Mouse (Mus musculus) liver, embryonic 14.5 days (tissue): ENCODE measurements around the gene Veph1. TPM values are rescaled to one million over a fixed set of nuclear protein-coding genes. Genes with fewer than 3 reads are reported as not detected.

Source experiments
- ATAC-seq: fragments of 200-750 bp; cut with Nextera tagmentation; 2 replicates; pipeline ENCODE4 v1.8.0; 2017; ENCODE audit warnings: moderate number of reproducible peaks, mild to moderate bottlenecking, moderate library complexity; ENCODE audit not compliant: insufficient read depth
- DNase-seq, 3 experiments: peaks; one replicate each; pipeline ENCODE4 v3.0.0-alpha.2; 2012 to 2013; ENCODE audit warnings: low read depth in 3 of 3, low spot score in 3 of 3
- H3K27ac ChIP-seq: fragments of 300-500 bp; sonication (generic); 2 replicates; pipeline ENCODE4 v1.5.1; 2014; ENCODE audit warnings: moderate library complexity, mild to moderate bottlenecking, control low read depth, inconsistent platforms
- H3K27me3 ChIP-seq: fragments of 300-500 bp; sonication (generic); 2 replicates; pipeline ENCODE4 v1.6.1; 2014; ENCODE audit warnings: mild to moderate bottlenecking, low read length, moderate library complexity; ENCODE audit not compliant: control insufficient read depth, insufficient read depth
- H3K36me3 ChIP-seq: fragments of 300-500 bp; sonication (generic); replicated peaks from 2 replicates; pipeline ENCODE4 v1.6.1; 2014; ENCODE audit warnings: low read depth; ENCODE audit not compliant: control insufficient read depth, insufficient read depth
- H3K4me1 ChIP-seq, 2 experiments: fragments of 200-500 bp in 1 of 2; fragments of 300-500 bp in 1 of 2; sonication (generic) in 1 of 2; replicated peaks; 2 replicates each; pipeline ENCODE4 v1.6.1; 2012 to 2014; ENCODE audit warnings: antibody characterized with exemption in 1 of 2, inconsistent platforms in 1 of 2, low read length in 1 of 2; ENCODE audit not compliant: control insufficient read depth in 2 of 2, insufficient read depth in 2 of 2
- H3K4me2 ChIP-seq: fragments of 300-500 bp; sonication (generic); 2 replicates; pipeline ENCODE4 v1.6.1; 2014; ENCODE audit warnings: low read depth, mild to moderate bottlenecking, control low read depth, moderate library complexity
- H3K4me3 ChIP-seq, 2 experiments: fragments of 200-500 bp in 1 of 2; fragments of 300-500 bp in 1 of 2; sonication (generic) in 1 of 2; 2 replicates each; pipeline ENCODE4 v1.5.1; 2012 to 2014; ENCODE audit warnings: low read depth in 2 of 2, low read length in 2 of 2, mild to moderate bottlenecking in 2 of 2, control low read depth in 1 of 2, inconsistent platforms in 1 of 2, moderate library complexity in 1 of 2; ENCODE audit not compliant: insufficient read depth in 1 of 2
- H3K9ac ChIP-seq: fragments of 300-500 bp; sonication (generic); replicated peaks from 2 replicates; pipeline ENCODE4 v1.6.1; 2014; ENCODE audit warnings: mild to moderate bottlenecking, control low read depth, moderate library complexity
- H3K9me3 ChIP-seq: fragments of 300-500 bp; sonication (generic); 2 replicates; pipeline ENCODE4 v1.6.1; 2016; ENCODE audit warnings: low read length, mixed read lengths; ENCODE audit not compliant: control insufficient read depth
- CTCF ChIP-seq: IDR thresholded peaks from 2 replicates; pipeline ENCODE4 v1.5.1; 2016; ENCODE audit warnings: antibody characterized with exemption, low read depth, control low read depth
- EP300 ChIP-seq: IDR thresholded peaks from 2 replicates; pipeline ENCODE4 v1.6.1; 2016; ENCODE audit warnings: antibody characterized with exemption, low read depth
- WGBS: fragments of 180-500 bp; shearing (Covaris S2); extraction: QIAGEN DNeasy Blood & Tissue Kit; methylation state at CpG from one replicate; pipeline ENCODE4 v1.1.7; 2014; ENCODE audit not compliant: insufficient replicate concordance; 5-methylcytosine and 5-hydroxymethylcytosine counted together
- polyA plus RNA-seq, 2 experiments: library from polyadenylated mRNA; depleted of rRNA in 1 of 2; stranded (reverse) in 1 of 2; unstranded in 1 of 2; fragments of >200 nt; fragmentation: Nextera tagmentation in 1 of 2; extraction: Ambion mirVana in 1 of 2; gene quantifications; 2 replicates each; pipeline versions ENCODE4 v1.2.1 to v1.2.3; 2012 to 2014

Gene Veph1
- polyA plus RNA-seq, 2 experiments, result 0.01 to 0.06 TPM

DNA sequence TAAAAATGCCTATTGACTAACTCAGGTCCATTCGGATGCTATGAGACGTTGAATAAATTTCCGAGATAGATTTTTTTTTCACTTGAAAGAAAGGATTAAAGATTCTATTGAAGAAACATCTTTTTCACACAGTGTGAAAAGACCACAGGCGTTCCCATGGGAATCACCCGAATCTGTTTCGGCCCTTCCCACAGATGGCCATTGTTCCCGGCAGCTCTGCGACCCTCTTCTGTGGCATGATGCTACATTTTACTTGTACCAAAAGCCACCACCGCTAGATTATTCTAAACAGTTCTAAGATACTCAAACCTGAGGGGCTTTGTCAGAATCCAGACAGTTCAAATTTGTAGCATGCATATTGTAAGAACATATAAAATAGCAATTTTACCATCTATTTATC is 1.4 kb downstream of the Veph1 start:
- Histone ChIP-seq H3K9me3 (no peaks in the 10 kb centered on the region), H3K4me3 (no peak overlapping the region), H3K9ac (no peak overlapping the region), H3K4me2 (no peak overlapping the region), H3K4me1 (no peaks in the 10 kb centered on the region), H3K27me3 (no peaks in the 10 kb centered on the region), H3K36me3 (no peaks in the 10 kb centered on the region), H3K27ac (no peak overlapping the region)
- 80% methylated on average over 9 of the region's 9 CpGs for WGBS
- DNase-seq (no peak), ATAC-seq (no peak)
- TF ChIP-seq CTCF, result no peak
- TF ChIP-seq EP300, result no peak

DNA sequence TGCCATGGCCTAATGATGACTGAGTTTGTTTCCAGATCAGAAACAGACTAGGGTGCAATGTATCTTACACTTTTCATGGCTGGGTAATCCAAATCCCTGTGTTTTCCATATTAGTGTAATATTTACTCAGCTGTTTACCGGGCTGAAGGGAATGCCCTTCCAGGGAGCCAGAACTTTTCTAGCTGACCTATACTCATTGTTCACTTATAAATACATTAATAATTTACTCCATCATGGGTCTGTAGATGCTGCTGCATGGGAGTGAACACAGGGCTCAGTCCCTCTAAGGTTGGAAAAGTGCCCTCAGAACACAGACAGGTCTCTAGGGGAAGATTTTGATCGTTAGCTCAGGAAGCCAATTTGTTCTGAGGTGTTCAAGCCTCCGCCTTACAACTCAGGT is 1.9 kb downstream of the Veph1 start:
- Histone ChIP-seq H3K27ac (no peak overlapping the region), H3K9me3 (no peaks in the 10 kb centered on the region), H3K36me3 (no peaks in the 10 kb centered on the region), H3K27me3 (no peaks in the 10 kb centered on the region), H3K4me2 (no peak overlapping the region), H3K4me1 (no peaks in the 10 kb centered on the region), H3K4me3 (no peak overlapping the region), H3K9ac (no peak overlapping the region)
- DNase-seq, result no peak
- TF ChIP-seq CTCF (no peak), EP300 (no peak)
- WGBS, result 69% methylated on average over 3 of the region's 3 CpGs
- no peak for ATAC-seq

DNA sequence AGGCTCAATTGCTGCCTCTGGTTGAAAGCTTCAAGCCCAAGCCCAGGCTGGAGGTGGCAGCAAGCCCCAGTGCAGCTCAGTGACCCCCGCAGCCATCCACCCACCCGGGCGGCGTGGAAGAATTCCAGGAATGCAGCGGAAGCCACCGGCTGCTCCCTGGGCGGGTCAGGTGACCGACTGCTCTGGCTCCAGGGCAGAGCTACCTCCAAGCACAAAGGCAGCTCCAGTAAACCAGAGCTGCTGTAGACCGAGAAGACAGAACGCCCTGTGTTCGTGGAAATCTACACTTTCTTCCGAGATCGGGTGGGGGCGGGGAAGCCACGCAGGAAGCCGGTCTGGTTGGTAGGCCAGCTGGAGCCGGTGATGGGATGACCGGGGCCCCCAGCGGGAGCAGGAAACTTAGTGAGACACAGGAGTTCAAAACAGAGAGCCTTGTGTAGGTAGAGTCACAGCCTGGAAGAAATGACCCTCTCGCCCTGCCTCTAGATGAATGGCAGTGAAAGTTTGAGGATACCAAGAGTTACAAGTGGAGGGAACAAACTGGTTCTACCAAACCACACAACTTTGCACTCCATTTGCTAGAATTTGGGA is 4.2 kb downstream of the Veph1 start:
- H3K27ac ChIP-seq, result no peak overlapping the region
- H3K36me3 ChIP-seq, result no peaks in the 10 kb centered on the region
- H3K4me2 ChIP-seq, result peak overlapping the region; percentile 26; the same call in 1 of the 2 replicates
- DNase-seq (no peak), ATAC-seq (no peak)
- no peak overlapping the region for H3K9ac ChIP-seq
- TF ChIP-seq CTCF (no peak), EP300 (no peak)
- H3K9me3 ChIP-seq, result no peaks in the 10 kb centered on the region
- H3K4me1 ChIP-seq, result no peaks in the 10 kb centered on the region
- H3K4me3 ChIP-seq, result peak overlapping the region in 1 of 2 experiments; percentile 25; a peak in 2 of 4 replicates
- WGBS, result 13% methylated on average over 20 of the region's 20 CpGs
- H3K27me3 ChIP-seq, result no peaks in the 10 kb centered on the region

DNA sequence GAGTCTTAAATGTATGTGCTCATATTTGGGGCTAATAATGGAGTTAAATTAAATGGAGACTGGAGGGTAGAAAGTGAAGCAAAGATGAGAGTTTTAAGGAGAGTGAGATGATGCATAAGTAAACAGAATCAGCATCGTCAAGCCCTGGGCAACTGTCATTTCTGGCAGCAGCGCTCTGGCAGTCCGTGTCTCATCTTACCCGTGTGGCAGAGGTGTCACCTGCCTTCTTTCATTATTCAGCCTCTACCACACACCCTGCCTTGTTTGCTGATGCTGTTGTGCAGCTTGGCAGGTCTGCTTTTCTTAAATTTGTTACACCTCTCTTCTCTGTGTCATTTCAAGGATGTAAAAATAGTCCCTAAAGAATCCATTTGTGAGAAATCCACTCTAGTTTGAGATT is 33.4 kb downstream of the Veph1 start:
- H3K4me2 ChIP-seq, result no peak overlapping the region
- TF ChIP-seq CTCF (no peak), EP300 (no peak)
- ATAC-seq (no peak), DNase-seq (no peak)
- H3K27me3 ChIP-seq, result no peaks in the 10 kb centered on the region
- H3K4me1 ChIP-seq, result no peaks in the 10 kb centered on the region
- H3K4me3 ChIP-seq, result no peak overlapping the region
- no peak overlapping the region for H3K27ac ChIP-seq
- no peaks in the 10 kb centered on the region for H3K9me3 ChIP-seq
- no peaks in the 10 kb centered on the region for H3K36me3 ChIP-seq
- no peak overlapping the region for H3K9ac ChIP-seq
- 73% methylated on average over 4 of the region's 4 CpGs for WGBS

DNA sequence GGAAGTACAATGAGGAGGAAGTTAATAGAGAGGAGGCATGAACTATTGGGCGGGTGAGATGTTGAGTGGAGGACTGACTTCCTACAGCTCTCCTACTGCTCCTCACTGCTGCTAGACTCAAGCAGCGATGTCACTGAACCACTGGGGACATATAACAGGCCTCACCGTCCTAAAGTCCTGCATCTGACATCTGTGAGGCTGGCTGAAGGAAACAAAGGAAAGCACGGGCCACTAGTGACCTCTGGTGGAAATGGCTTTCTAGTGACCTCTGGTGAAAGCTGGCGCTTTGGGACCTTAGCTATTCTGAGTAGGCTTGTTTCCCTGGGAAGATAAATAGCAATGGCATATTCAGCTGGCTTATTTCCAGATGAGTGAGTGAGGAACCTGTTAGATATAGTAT is 34.3 kb downstream of the Veph1 start:
- WGBS, result 22% methylated on average over 5 of the region's 5 CpGs
- DNase-seq (no peak), ATAC-seq (no peak)
- no peak overlapping the region for H3K4me3 ChIP-seq
- no peaks in the 10 kb centered on the region for H3K36me3 ChIP-seq
- no peaks in the 10 kb centered on the region for H3K4me1 ChIP-seq
- no peak overlapping the region for H3K9ac ChIP-seq
- no peaks in the 10 kb centered on the region for H3K27me3 ChIP-seq
- H3K9me3 ChIP-seq, result no peaks in the 10 kb centered on the region
- H3K4me2 ChIP-seq, result no peak overlapping the region
- H3K27ac ChIP-seq, result no peak overlapping the region
- TF ChIP-seq CTCF, result peak; percentile 26; the same call in 1 of the 2 replicates
- TF ChIP-seq EP300, result no peak
